Mouse (Mus musculus) intestine, embryonic 15.5 days (tissue): Measurements from ENCODE around the gene Ackr4. TPM values are rescaled to one million over a fixed set of nuclear protein-coding genes. Genes with fewer than 3 reads are reported as not detected.

ENCODE experiments used
- ATAC-seq: fragments of 200-750 bp; cut with Nextera tagmentation; 2 replicates; pipeline ENCODE4 v1.8.0; 2017; ENCODE audit warnings: moderate TSS enrichment, moderate library complexity
- H3K27ac ChIP-seq: fragments of 300-500 bp; sonication (generic); 2 replicates; pipeline ENCODE4 v1.5.1; 2015; ENCODE audit warnings: mild to moderate bottlenecking, inconsistent platforms
- H3K27me3 ChIP-seq: fragments of 300-500 bp; sonication (generic); replicated peaks from 2 replicates; pipeline ENCODE4 v1.6.1; 2015; ENCODE audit warnings: inconsistent platforms
- H3K36me3 ChIP-seq: fragments of 300-500 bp; sonication (generic); 2 replicates; pipeline ENCODE4 v1.6.1; 2015; ENCODE audit warnings: inconsistent platforms
- H3K4me1 ChIP-seq: fragments of 300-500 bp; sonication (generic); replicated peaks from 2 replicates; pipeline ENCODE4 v1.6.1; 2015; ENCODE audit warnings: inconsistent platforms
- H3K4me2 ChIP-seq: fragments of 300-500 bp; sonication (generic); replicated peaks from 2 replicates; pipeline ENCODE4 v1.6.1; 2015; ENCODE audit warnings: mild to moderate bottlenecking, inconsistent platforms
- H3K4me3 ChIP-seq: fragments of 300-500 bp; sonication (generic); replicated peaks from 2 replicates; pipeline ENCODE4 v1.5.1; 2015; ENCODE audit warnings: inconsistent platforms
- H3K9ac ChIP-seq: fragments of 300-500 bp; sonication (generic); 2 replicates; pipeline ENCODE4 v1.6.1; 2015; ENCODE audit warnings: inconsistent platforms
- H3K9me3 ChIP-seq: fragments of 300-500 bp; sonication (generic); 2 replicates; pipeline ENCODE4 v1.6.1; 2016; ENCODE audit warnings: inconsistent platforms
- WGBS: fragments of 180-500 bp; shearing (Covaris S2); methylation state at CpG from one replicate; pipeline ENCODE4 v1.1.7; 2015; 5-methylcytosine and 5-hydroxymethylcytosine counted together
- polyA plus RNA-seq: library from polyadenylated mRNA; unstranded; fragments of >200 nt; fragmentation: Nextera tagmentation; extraction: Ambion mirVana; gene quantifications from 2 replicates; pipeline ENCODE4 v1.2.1, GENCODE M21; 2015

The Ackr4 gene
- polyA plus RNA-seq, 1 experiment from 2014 or later = 4.3 TPM

- Histone ChIP-seq H3K4me3 (no peak overlapping the region), H3K4me2 (no peak overlapping the region), H3K4me1 (no peaks in the 10 kb centered on the region), H3K27ac (no peak overlapping the region), H3K27me3 (no peaks in the 10 kb centered on the region), H3K36me3 (no peaks in the 10 kb centered on the region), H3K9ac (no peak overlapping the region), H3K9me3 (no peaks in the 10 kb centered on the region)
- 74% methylated on average over 6 of the region's 6 CpGs for WGBS
- ATAC-seq = no peak
Observed at GRCm38 (mm10) chr9:104034718-104035117, 92.0 kb downstream of the Ackr4 start.

GRCm38 (mm10) chr9:104034231-104034630 is 92.5 kb downstream of the Ackr4 start:
- Histone ChIP-seq H3K27me3 (no peaks in the 10 kb centered on the region), H3K27ac (no peak overlapping the region), H3K4me2 (no peak overlapping the region), H3K4me1 (no peaks in the 10 kb centered on the region), H3K4me3 (no peak overlapping the region), H3K9me3 (no peaks in the 10 kb centered on the region), H3K36me3 (no peaks in the 10 kb centered on the region), H3K9ac (no peak overlapping the region)
- no peak for ATAC-seq
- 84% methylated on average over 8 of the region's 8 CpGs for WGBS

Other genes starting within 250 kb of the Ackr4 start
- gene Nphp3, start 124.4 kb downstream of the Ackr4 start, polyA plus RNA-seq = 3.4 and 3.5 TPM in 2 replicates
- gene Gm28305, start 86.3 kb downstream of the Ackr4 start, polyA plus RNA-seq = not detected in 2 replicates
- 46.7 and 49.6 TPM in 2 replicates for gene Uba5, start 63.8 kb downstream of the Ackr4 start, polyA plus RNA-seq
- gene Acad11, start 63.6 kb downstream of the Ackr4 start, polyA plus RNA-seq = 21.8 and 24.7 TPM in 2 replicates
- gene Dnajc13, start 136.0 kb upstream of the Ackr4 start, polyA plus RNA-seq = 19.1 and 21.8 TPM in 2 replicates
- 1.5 TPM in 2 replicates for gene Acpp, start 210.8 kb upstream of the Ackr4 start, polyA plus RNA-seq